In genomic region chr9:106856664-106857063, GRCm38 (mm10) we compare ENCODE assay signal across 24 mouse cellular contexts.
"Had no signal": no experiment of that assay in that cellular context is flagged by ENCODE, and none has a peak within 500 bp of the region (broad histone marks: within the 10 kb centered on the region; RNA-seq: fewer than 3 reads in every experiment).

No protein-coding gene starts in this region.

- H3K4me1 ChIP-seq: heart, embryonic 10.5 days; heart, embryonic 13.5 days; heart, embryonic 15.5 days; hindbrain, embryonic 10.5 days; hindbrain, embryonic 12.5 days; limb, embryonic 10.5 days; limb, embryonic 12.5 days; liver, embryonic 12.5 days had no signal

- H3K4me2 ChIP-seq: heart, embryonic 13.5 days; heart, embryonic 15.5 days; hindbrain, embryonic 12.5 days; hindbrain, embryonic 14.5 days; limb, embryonic 12.5 days; liver, embryonic 12.5 days had no signal

- H3K27ac ChIP-seq: gastrocnemius, adult 2 months; heart, embryonic 10.5 days; heart, embryonic 13.5 days; heart, embryonic 15.5 days; hindbrain, embryonic 10.5 days; hindbrain, embryonic 12.5 days; hindbrain, embryonic 14.5 days; left cerebral cortex, adult 2 months; limb, embryonic 10.5 days; limb, embryonic 12.5 days; liver, embryonic 12.5 days; liver, embryonic 14.5 days had no signal

- H3K9ac ChIP-seq: heart, embryonic 13.5 days; heart, embryonic 15.5 days; hindbrain, embryonic 12.5 days; hindbrain, embryonic 14.5 days; limb, embryonic 12.5 days; liver, embryonic 12.5 days; liver, embryonic 14.5 days had no signal

- H3K9me3 ChIP-seq: heart, embryonic 10.5 days; heart, embryonic 13.5 days; heart, embryonic 15.5 days; hindbrain, embryonic 10.5 days; hindbrain, embryonic 12.5 days; limb, embryonic 10.5 days; limb, embryonic 12.5 days; liver, embryonic 12.5 days had no signal

- ATAC-seq: forebrain, embryonic 16.5 days; hindbrain, embryonic 16.5 days; inflammation-experienced regulatory T-cells, adult 6 months; intestine, embryonic 16.5 days; liver, embryonic 12.5 days had no signal

- H3K4me3 ChIP-seq: gastrocnemius, adult 2 months; heart, embryonic 10.5 days; heart, embryonic 13.5 days; heart, embryonic 15.5 days; hindbrain, embryonic 10.5 days; hindbrain, embryonic 12.5 days; left cerebral cortex, adult 2 months; limb, embryonic 10.5 days; limb, embryonic 12.5 days; liver, embryonic 12.5 days had no signal

- DNase-seq: gastrocnemius, adult 2 months; gastrocnemius, postnatal 10 days; gastrocnemius, postnatal 25 days; heart, postnatal 4 days; kidney, adult 18-20 months; kidney, adult 8-10 months; kidney, postnatal 14 days; kidney, postnatal 4 days; layer of hippocampus, adult 9-11 months had no signal

- H3K27me3 ChIP-seq: heart, embryonic 13.5 days; heart, embryonic 15.5 days; hindbrain, embryonic 12.5 days; limb, embryonic 12.5 days; liver, embryonic 12.5 days had no signal
